ENCODE assay signal across 13 mouse cellular contexts in genomic region chr19:46306751-46307289, GRCm38 (mm10). TPM values are rescaled to one million over a fixed set of nuclear protein-coding genes. Genes with fewer than 3 reads are reported as not detected.
A peak's percentile ranks its signal among the peaks of the same experiment; 100 is the strongest.
DNase-seq lines count a peak whose midpoint lies in the region; ATAC-seq lines count a peak whose summit lies in the region.
"Had no signal": no experiment of that assay in that cellular context is flagged by ENCODE, and none has a peak within 500 bp of the region (broad histone marks: within the 10 kb centered on the region; RNA-seq: fewer than 3 reads in every experiment).

No protein-coding gene starts in this region.

- no peak overlapping the region for H3K9ac ChIP-seq in heart, embryonic 11.5 days (ENCODE audit: low read depth, low read length)
- no peak overlapping the region for H3K9ac ChIP-seq in forebrain, embryonic 12.5 days
- H3K9ac ChIP-seq: forebrain, embryonic 15.5 days had no signal

- DNase-seq in cerebellum, adult 9-10 months, result peak; percentile 27
- no peak for DNase-seq in cerebellum, postnatal 10 days
- peak; percentile 4 for DNase-seq in heart, postnatal 4 days
- DNase-seq in testis, postnatal 10 days (ENCODE audit: low spot score), result peak; percentile 45
- DNase-seq in testis, postnatal 14 days (ENCODE audit: low spot score), result no peak
- peak; percentile 19 for DNase-seq in naive thymus-derived CD4-positive, alpha-beta T cell, adult 2 months (ENCODE audit: low read depth)
- DNase-seq: adrenal gland, postnatal 36 days; heart, postnatal 10 days had no signal

- 0 out of 2 replicates have a peak, but pooled peaks cover 3% of the 10 kb centered on the region for H3K36me3 ChIP-seq in heart, embryonic 11.5 days (ENCODE audit: control insufficient read depth, insufficient read depth, low read length)
- no peaks in the 10 kb centered on the region; the same call in 1 of the 2 replicates for H3K36me3 ChIP-seq in forebrain, embryonic 12.5 days (replicated peaks)

- WGBS in heart, embryonic 11.5 days (ENCODE audit: insufficient replicate concordance), result 91% methylated on average over 9 of the region's 9 CpGs
- whole genome bisulfite sequencing in forebrain, embryonic 12.5 days, result 88% methylated on average over 9 of the region's 9 CpGs

- no peak overlapping the region for H3K4me3 ChIP-seq in heart, embryonic 11.5 days (ENCODE audit: low read depth, low read length)
- H3K4me3 ChIP-seq in forebrain, embryonic 12.5 days (replicated peaks), result no peak overlapping the region
- H3K4me3 ChIP-seq: forebrain, embryonic 15.5 days had no signal

- H3K9me3 ChIP-seq in heart, embryonic 11.5 days (replicated peaks; ENCODE audit: control insufficient read depth, low read length), result no peaks in the 10 kb centered on the region
- H3K9me3 ChIP-seq in forebrain, embryonic 12.5 days, result no peaks in the 10 kb centered on the region
- H3K9me3 ChIP-seq: forebrain, embryonic 15.5 days; lung, embryonic 15.5 days had no signal

- ATAC-seq in heart, embryonic 11.5 days (replicated peaks; ENCODE audit: insufficient number of reproducible peaks, low FRiP score, low TSS enrichment), result no peak
- ATAC-seq in forebrain, embryonic 12.5 days (ENCODE audit: low FRiP score), result no peak
- ATAC-seq: forebrain, embryonic 15.5 days had no signal

- H3K27me3 ChIP-seq in heart, embryonic 11.5 days (ENCODE audit: control insufficient read depth, insufficient read depth, low read length), result peaks cover 30% of the 10 kb centered on the region
- peaks cover 67% of the 10 kb centered on the region for H3K27me3 ChIP-seq in forebrain, embryonic 12.5 days

- H3K27ac ChIP-seq in heart, embryonic 11.5 days (ENCODE audit: low read depth, low read length), result no peak overlapping the region
- no peak overlapping the region for H3K27ac ChIP-seq in forebrain, embryonic 12.5 days
- H3K27ac ChIP-seq: forebrain, embryonic 15.5 days; kidney, postnatal 0 days; lung, embryonic 15.5 days had no signal

- H3K4me1 ChIP-seq in heart, embryonic 11.5 days (ENCODE audit: control insufficient read depth, insufficient read depth, low read length), result peaks cover 15% of the 10 kb centered on the region
- H3K4me1 ChIP-seq in forebrain, embryonic 12.5 days, result peaks cover 33% of the 10 kb centered on the region

- H3K4me2 ChIP-seq in heart, embryonic 11.5 days, result no peak overlapping the region
- no peak overlapping the region for H3K4me2 ChIP-seq in forebrain, embryonic 12.5 days
- H3K4me2 ChIP-seq: forebrain, embryonic 15.5 days had no signal

RNA-seq across cellular contexts. Expression of gene Nfkb2, which starts 2.7 kb away (rescaled TPM):
- total RNA-seq in heart, postnatal 4 days (2021), result 10 to 100 TPM; 15.1 to 15.2 TPM
- polyA plus RNA-seq in heart, embryonic 11.5 days (2014; fragmentation: Nextera tagmentation; extraction: Ambion mirVana), result 6.8 and 7.3 TPM in 2 replicates
- polyA plus RNA-seq in forebrain, embryonic 12.5 days (2016; fragmentation: Nextera tagmentation; extraction: Ambion mirVana), result 2.5 and 2.9 TPM in 2 replicates

RNA-seq across cellular contexts. Expression of gene Psd, which starts 20.1 kb away (rescaled TPM):
- 1 to 10 TPM; 1.7 to 2.1 TPM for total RNA-seq in heart, postnatal 4 days (2021)
- polyA plus RNA-seq in heart, embryonic 11.5 days (2014; fragmentation: Nextera tagmentation; extraction: Ambion mirVana), result 8.8 and 9.1 TPM in 2 replicates
- 23.1 and 25.4 TPM in 2 replicates for polyA plus RNA-seq in forebrain, embryonic 12.5 days (2016; fragmentation: Nextera tagmentation; extraction: Ambion mirVana)

RNA-seq across cellular contexts. Expression of gene Fbxl15, which starts 21.2 kb away (rescaled TPM):
- 1 to 10 TPM; 5.5 to 7.2 TPM for total RNA-seq in heart, postnatal 4 days (2021)
- polyA plus RNA-seq in heart, embryonic 11.5 days (2014; fragmentation: Nextera tagmentation; extraction: Ambion mirVana), result 9.6 and 9.7 TPM in 2 replicates
- 23.5 and 24.5 TPM in 2 replicates for polyA plus RNA-seq in forebrain, embryonic 12.5 days (2016; fragmentation: Nextera tagmentation; extraction: Ambion mirVana)

RNA-seq across cellular contexts. Expression of gene Cuedc2, which starts 31.7 kb away (rescaled TPM):
- 100 to 1,000 TPM in 1 of 2 experiments, 10 to 100 TPM in 1; 98.8 to 108 TPM for total RNA-seq in heart, postnatal 4 days (2021)
- polyA plus RNA-seq in heart, embryonic 11.5 days (2014; fragmentation: Nextera tagmentation; extraction: Ambion mirVana), result 124 and 139 TPM in 2 replicates
- 226 TPM in 2 replicates for polyA plus RNA-seq in forebrain, embryonic 12.5 days (2016; fragmentation: Nextera tagmentation; extraction: Ambion mirVana)

RNA-seq across cellular contexts. Expression of gene Mfsd13a, which starts 34.1 kb away (rescaled TPM):
- total RNA-seq in heart, postnatal 4 days (2021), result 1 to 10 TPM; 3.1 to 4.2 TPM
- polyA plus RNA-seq in heart, embryonic 11.5 days (2014; fragmentation: Nextera tagmentation; extraction: Ambion mirVana), result 3.1 and 4.0 TPM in 2 replicates
- polyA plus RNA-seq in forebrain, embryonic 12.5 days (2016; fragmentation: Nextera tagmentation; extraction: Ambion mirVana), result 8.8 and 9.3 TPM in 2 replicates

Comparison
In these comparisons a context has a peak if more than half of its experiments do, and no peak if none do; other contexts are left out.
1. DNase-seq: peak in cerebellum, adult 9-10 months (single experiment), heart, postnatal 4 days (single experiment), testis, postnatal 10 days (single experiment) and naive thymus-derived CD4-positive, alpha-beta T cell, adult 2 months (single experiment); none in cerebellum, postnatal 10 days (0 of 2) and testis, postnatal 14 days (single experiment).